ENCODE assay signal across 9 mouse cellular contexts in genomic region chr17:26099316-26099715, GRCm38 (mm10). TPM values are rescaled to one million over a fixed set of nuclear protein-coding genes. Genes with fewer than 3 reads are reported as not detected.
DNase-seq lines count a peak whose midpoint lies in the region; ATAC-seq and TF ChIP-seq lines count a peak whose summit lies in the region.
"Not testable (repeated sequence)": the region's sequence is repeated elsewhere in the genome, so short reads cannot be mapped to it uniquely, and the experiment has no call there.
"Had no signal": no experiment of that assay in that cellular context is flagged by ENCODE, and none has a peak within 500 bp of the region (broad histone marks: within the 10 kb centered on the region; RNA-seq: fewer than 3 reads in every experiment).

No protein-coding gene starts in this region.

- not testable (repeated sequence) for H3K27ac ChIP-seq in embryonic facial prominence, embryonic 14.5 days (replicated peaks; ENCODE audit: low read depth, low read length); hindbrain, postnatal 0 days; kidney, postnatal 0 days; lung, postnatal 0 days (ENCODE audit: low read length); midbrain, postnatal 0 days (ENCODE audit: low read depth, low read length)

- H3K4me2 ChIP-seq in embryonic facial prominence, embryonic 14.5 days (ENCODE audit: low read depth, low read length); hindbrain, postnatal 0 days (ENCODE audit: low read depth, low read length); kidney, postnatal 0 days (ENCODE audit: low read length); lung, postnatal 0 days (replicated peaks; ENCODE audit: low read depth, low read length); midbrain, postnatal 0 days (ENCODE audit: low read depth, low read length, poor library complexity, severe bottlenecking): not testable (repeated sequence)

- CTCF ChIA-PET in Patski (lab: Charles Lee), result interaction anchor here (0.7 kb wide), 1 partner anchor 9 kb away, joined by 3 read pairs; no protein-coding TSS in a partner anchor

- 48% methylated on average over 3 of the region's 3 CpGs for WGBS in embryonic facial prominence, embryonic 14.5 days
- 61% methylated on average over 3 of the region's 3 CpGs for WGBS in hindbrain, postnatal 0 days
- WGBS in kidney, postnatal 0 days, result 61% methylated on average over 3 of the region's 3 CpGs
- WGBS in lung, postnatal 0 days, result 61% methylated on average over 3 of the region's 3 CpGs
- 65% methylated on average over 3 of the region's 3 CpGs for WGBS in midbrain, postnatal 0 days

- ATAC-seq in Patski; embryonic facial prominence, embryonic 14.5 days (ENCODE audit: low read depth); hindbrain, postnatal 0 days; kidney, postnatal 0 days (replicated peaks; ENCODE audit: low FRiP score, low read depth); lung, postnatal 0 days; midbrain, postnatal 0 days (ENCODE audit: low FRiP score): not testable (repeated sequence)

- H3K4me3 ChIP-seq in embryonic facial prominence, embryonic 14.5 days (ENCODE audit: low read depth, low read length); hindbrain, postnatal 0 days (ENCODE audit: low read length); kidney, postnatal 0 days (replicated peaks; ENCODE audit: low read depth, low read length); lung, postnatal 0 days (ENCODE audit: low read depth, low read length); midbrain, postnatal 0 days (ENCODE audit: low read depth, low read length): not testable (repeated sequence)

- H3K4me1 ChIP-seq in embryonic facial prominence, embryonic 14.5 days (ENCODE audit: control insufficient read depth, insufficient read depth, low read length); hindbrain, postnatal 0 days (ENCODE audit: insufficient read depth, low read length); kidney, postnatal 0 days (replicated peaks; ENCODE audit: insufficient read depth, low read length); lung, postnatal 0 days (ENCODE audit: insufficient read depth, low read depth, low read length); midbrain, postnatal 0 days (ENCODE audit: insufficient read depth, low read length): not testable (repeated sequence)

- not testable (repeated sequence) for TF ChIP-seq EP300 in lung, postnatal 0 days (IDR thresholded peaks at IDR 0.05)

- H3K27me3 ChIP-seq in Patski; embryonic facial prominence, embryonic 14.5 days (replicated peaks; ENCODE audit: control insufficient read depth, insufficient read depth, low read length); hindbrain, postnatal 0 days (ENCODE audit: insufficient read depth, low read length); kidney, postnatal 0 days (ENCODE audit: insufficient read depth, low read length); lung, postnatal 0 days (replicated peaks; ENCODE audit: insufficient read depth, low read length); midbrain, postnatal 0 days (ENCODE audit: insufficient read depth, low read length): not testable (repeated sequence)

- TF ChIP-seq CTCF in Patski (IDR thresholded peaks at IDR 0.05), result peak; percentile 46
- TF ChIP-seq CTCF in hindbrain, postnatal 0 days (IDR thresholded peaks at IDR 0.05; ENCODE audit: low read depth), result peak; percentile 49
- TF ChIP-seq CTCF in kidney, postnatal 0 days (IDR thresholded peaks at IDR 0.05; ENCODE audit: low read depth), result peak; percentile 65
- peak; percentile 47 for TF ChIP-seq CTCF in lung, postnatal 0 days (IDR thresholded peaks at IDR 0.05)
- peak; percentile 63 for TF ChIP-seq CTCF in midbrain, postnatal 0 days (IDR thresholded peaks at IDR 0.05)

- in situ Hi-C loops in Patski (cut with MboI; ENCODE audit: low pct_unique_long_range_greater_than_20kb), result not testable (repeated sequence)

- DNase-seq in CD4-positive, CD25-positive, alpha-beta regulatory T cell, adult 2 months (ENCODE audit: low read depth, low spot score), result peak; percentile 60
- DNase-seq in Patski (ENCODE audit: low read depth, low spot score); lung, postnatal 0 days (ENCODE audit: low spot score); midbrain, postnatal 0 days (ENCODE audit: low spot score): not testable (repeated sequence)
- DNase-seq in embryonic facial prominence, embryonic 14.5 days (ENCODE audit: low spot score), result peak; percentile 30
- peak; percentile 33 for DNase-seq in hindbrain, postnatal 0 days (ENCODE audit: low spot score)
- DNase-seq in kidney, postnatal 0 days (ENCODE audit: low spot score), result peak; percentile 40
- DNase-seq in thymus, postnatal 14 days, result peak; percentile 32

- not testable (repeated sequence) for H3K9me3 ChIP-seq in embryonic facial prominence, embryonic 14.5 days (ENCODE audit: control insufficient read depth, low read length); hindbrain, postnatal 0 days (ENCODE audit: low read length); kidney, postnatal 0 days (replicated peaks; ENCODE audit: low read length); lung, postnatal 0 days (ENCODE audit: low read length); midbrain, postnatal 0 days (ENCODE audit: low read length)

- H3K9ac ChIP-seq in embryonic facial prominence, embryonic 14.5 days (ENCODE audit: low read depth, low read length); hindbrain, postnatal 0 days (replicated peaks; ENCODE audit: low read length); kidney, postnatal 0 days (ENCODE audit: low read depth, low read length); lung, postnatal 0 days (replicated peaks; ENCODE audit: low read depth); midbrain, postnatal 0 days (replicated peaks; ENCODE audit: low read length, poor library complexity, severe bottlenecking): not testable (repeated sequence)

- not testable (repeated sequence) for H3K36me3 ChIP-seq in embryonic facial prominence, embryonic 14.5 days (ENCODE audit: control insufficient read depth, insufficient read depth, low read length); hindbrain, postnatal 0 days (ENCODE audit: insufficient read depth, low read length); kidney, postnatal 0 days (ENCODE audit: insufficient read depth, low read length); lung, postnatal 0 days (ENCODE audit: insufficient read depth, low read length); midbrain, postnatal 0 days (ENCODE audit: insufficient read depth, low read length)

- POLR2A ChIA-PET in Patski (lab: Charles Lee), result not testable (repeated sequence)

RNA-seq across cellular contexts. Expression of gene Nme4, which starts 3.9 kb away (rescaled TPM):
- 0.31 TPM for polyA plus RNA-seq in Patski (2021)
- polyA plus RNA-seq in embryonic facial prominence, embryonic 14.5 days (2014; fragmentation: Nextera tagmentation; extraction: Ambion mirVana), result 77.2 and 92.4 TPM in 2 replicates
- total RNA-seq in hindbrain, postnatal 0 days (2014; rRNA removed), result 20.1 and 23.3 TPM in 2 replicates
- 16.0 and 18.3 TPM in 2 replicates for polyA plus RNA-seq in hindbrain, postnatal 0 days (2015; fragmentation: Nextera tagmentation; extraction: Ambion mirVana)
- 56.1 and 57.6 TPM in 2 replicates for polyA plus RNA-seq in kidney, postnatal 0 days (2015; fragmentation: Nextera tagmentation; extraction: Ambion mirVana)
- polyA plus RNA-seq in lung, postnatal 0 days (2015; fragmentation: Nextera tagmentation; extraction: Ambion mirVana), result 8.5 and 9.2 TPM in 2 replicates
- total RNA-seq in midbrain, postnatal 0 days (2014; rRNA removed), result 6.4 and 7.7 TPM in 2 replicates
- polyA plus RNA-seq in midbrain, postnatal 0 days (2015; fragmentation: Nextera tagmentation; extraction: Ambion mirVana), result 9.2 and 10.2 TPM in 2 replicates
- total RNA-seq: monocyte, adult 5-6 weeks had no signal

RNA-seq across cellular contexts. Expression of gene Decr2, which starts 9.2 kb away (rescaled TPM):
- polyA plus RNA-seq in Patski (2021), result 42.4 TPM
- polyA plus RNA-seq in embryonic facial prominence, embryonic 14.5 days (2014; fragmentation: Nextera tagmentation; extraction: Ambion mirVana), result 15.7 and 18.5 TPM in 2 replicates
- total RNA-seq in hindbrain, postnatal 0 days (2014; rRNA removed), result 35.6 and 40.6 TPM in 2 replicates
- 41.1 and 44.7 TPM in 2 replicates for polyA plus RNA-seq in hindbrain, postnatal 0 days (2015; fragmentation: Nextera tagmentation; extraction: Ambion mirVana)
- polyA plus RNA-seq in kidney, postnatal 0 days (2015; fragmentation: Nextera tagmentation; extraction: Ambion mirVana), result 44.8 and 47.3 TPM in 2 replicates
- 18.7 and 23.8 TPM in 2 replicates for polyA plus RNA-seq in lung, postnatal 0 days (2015; fragmentation: Nextera tagmentation; extraction: Ambion mirVana)
- total RNA-seq in midbrain, postnatal 0 days (2014; rRNA removed), result 38.0 and 41.1 TPM in 2 replicates
- polyA plus RNA-seq in midbrain, postnatal 0 days (2015; fragmentation: Nextera tagmentation; extraction: Ambion mirVana), result 42.3 and 44.4 TPM in 2 replicates

RNA-seq across cellular contexts. Expression of gene Tmem8, which starts 13.8 kb away (rescaled TPM):
- polyA plus RNA-seq in Patski (2021), result 22.7 TPM
- polyA plus RNA-seq in embryonic facial prominence, embryonic 14.5 days (2014; fragmentation: Nextera tagmentation; extraction: Ambion mirVana), result 2.1 and 3.0 TPM in 2 replicates
- total RNA-seq in hindbrain, postnatal 0 days (2014; rRNA removed), result 10.4 and 11.8 TPM in 2 replicates
- polyA plus RNA-seq in hindbrain, postnatal 0 days (2015; fragmentation: Nextera tagmentation; extraction: Ambion mirVana), result 3.8 and 4.0 TPM in 2 replicates
- 13.0 and 14.0 TPM in 2 replicates for polyA plus RNA-seq in kidney, postnatal 0 days (2015; fragmentation: Nextera tagmentation; extraction: Ambion mirVana)
- polyA plus RNA-seq in lung, postnatal 0 days (2015; fragmentation: Nextera tagmentation; extraction: Ambion mirVana), result 7.9 and 9.1 TPM in 2 replicates
- 9.0 and 9.5 TPM in 2 replicates for total RNA-seq in midbrain, postnatal 0 days (2014; rRNA removed)
- 3.5 TPM in 2 replicates for polyA plus RNA-seq in midbrain, postnatal 0 days (2015; fragmentation: Nextera tagmentation; extraction: Ambion mirVana)

RNA-seq across cellular contexts. Expression of gene Mrpl28, which starts 24.0 kb away (rescaled TPM):
- 118 TPM for polyA plus RNA-seq in Patski (2021)
- polyA plus RNA-seq in embryonic facial prominence, embryonic 14.5 days (2014; fragmentation: Nextera tagmentation; extraction: Ambion mirVana), result 177 and 183 TPM in 2 replicates
- 107 and 138 TPM in 2 replicates for total RNA-seq in hindbrain, postnatal 0 days (2014; rRNA removed)
- 189 and 194 TPM in 2 replicates for polyA plus RNA-seq in hindbrain, postnatal 0 days (2015; fragmentation: Nextera tagmentation; extraction: Ambion mirVana)
- 175 and 192 TPM in 2 replicates for polyA plus RNA-seq in kidney, postnatal 0 days (2015; fragmentation: Nextera tagmentation; extraction: Ambion mirVana)
- polyA plus RNA-seq in lung, postnatal 0 days (2015; fragmentation: Nextera tagmentation; extraction: Ambion mirVana), result 109 and 110 TPM in 2 replicates
- 95.0 and 117 TPM in 2 replicates for total RNA-seq in midbrain, postnatal 0 days (2014; rRNA removed)
- 165 and 179 TPM in 2 replicates for polyA plus RNA-seq in midbrain, postnatal 0 days (2015; fragmentation: Nextera tagmentation; extraction: Ambion mirVana)

RNA-seq across cellular contexts. Expression of gene Rab11fip3, which starts 30.0 kb away (rescaled TPM):
- 35.9 TPM for polyA plus RNA-seq in Patski (2021)
- 15.8 and 17.7 TPM in 2 replicates for polyA plus RNA-seq in embryonic facial prominence, embryonic 14.5 days (2014; fragmentation: Nextera tagmentation; extraction: Ambion mirVana)
- 34.7 and 41.9 TPM in 2 replicates for total RNA-seq in hindbrain, postnatal 0 days (2014; rRNA removed)
- 16.6 and 17.9 TPM in 2 replicates for polyA plus RNA-seq in hindbrain, postnatal 0 days (2015; fragmentation: Nextera tagmentation; extraction: Ambion mirVana)
- polyA plus RNA-seq in kidney, postnatal 0 days (2015; fragmentation: Nextera tagmentation; extraction: Ambion mirVana), result 35.3 and 40.2 TPM in 2 replicates
- polyA plus RNA-seq in lung, postnatal 0 days (2015; fragmentation: Nextera tagmentation; extraction: Ambion mirVana), result 7.2 and 9.3 TPM in 2 replicates
- total RNA-seq in midbrain, postnatal 0 days (2014; rRNA removed), result 34.7 and 35.7 TPM in 2 replicates
- polyA plus RNA-seq in midbrain, postnatal 0 days (2015; fragmentation: Nextera tagmentation; extraction: Ambion mirVana), result 14.8 and 18.3 TPM in 2 replicates
